Mouse (Mus musculus) small intestine, adult 2 months (tissue): ENCODE results near the gene Agbl2. TPM values are rescaled to one million over a fixed set of nuclear protein-coding genes. Genes with fewer than 3 reads are reported as not detected.
A peak's percentile ranks its signal among the peaks of the same experiment; 100 is the strongest.

ENCODE experiments used
- H3K27ac ChIP-seq: fragments of 200-500 bp; 2 replicates; pipeline ENCODE4 v1.5.1; 2012; ENCODE audit warnings: low read depth, low read length, control low read depth, inconsistent platforms; ENCODE audit not compliant: insufficient read depth
- H3K27me3 ChIP-seq: fragments of 200-500 bp; 2 replicates; pipeline ENCODE4 v1.6.1; 2012; ENCODE audit warnings: mild to moderate bottlenecking, moderate library complexity, low read length, inconsistent platforms; ENCODE audit not compliant: control insufficient read depth, insufficient read depth
- H3K36me3 ChIP-seq: fragments of 200-500 bp; 2 replicates; pipeline ENCODE4 v1.6.1; 2012; ENCODE audit warnings: mild to moderate bottlenecking, low read length, control low read depth, inconsistent platforms; ENCODE audit not compliant: control insufficient read depth, insufficient read depth
- H3K4me1 ChIP-seq: fragments of 200-500 bp; 2 replicates; pipeline ENCODE4 v1.6.1; 2012; ENCODE audit warnings: low read length, inconsistent platforms, mixed read lengths; ENCODE audit not compliant: control insufficient read depth, insufficient read depth, insufficient read length
- H3K4me3 ChIP-seq: fragments of 200-500 bp; 2 replicates; pipeline ENCODE4 v1.5.1; 2012; ENCODE audit warnings: low read depth, mild to moderate bottlenecking, control low read depth, inconsistent platforms, low read length, moderate library complexity
- CTCF ChIP-seq: fragments of 200-500 bp; IDR thresholded peaks from 2 replicates; pipeline ENCODE4 v1.5.1; 2012; ENCODE audit warnings: low read depth, mild to moderate bottlenecking, control low read depth, inconsistent platforms, low read length, moderate library complexity, mixed read lengths; ENCODE audit not compliant: insufficient replicate concordance, insufficient read length; ENCODE audit errors: extremely low read depth
- POLR2A ChIP-seq: fragments of 200-500 bp; IDR thresholded peaks from 2 replicates; pipeline ENCODE4 v1.6.1; 2012; ENCODE audit warnings: low read depth, mild to moderate bottlenecking, control low read depth, inconsistent platforms, low read length, moderate library complexity
- WGBS: fragments of 180-500 bp; shearing (Covaris S2); methylation state at CpG from one replicate; pipeline ENCODE4 v1.1.7; 2018; 5-methylcytosine and 5-hydroxymethylcytosine counted together
- polyA plus RNA-seq: library from polyadenylated mRNA; depleted of rRNA; stranded (reverse); fragments of >200 nt; gene quantifications from 2 replicates; pipeline ENCODE4 v1.2.3, GENCODE M21; 2012

Agbl2 gene
- polyA plus RNA-seq, 1 experiment: 0.22 TPM

- TF ChIP-seq CTCF (no peak), POLR2A (no peak)
- Histone ChIP-seq H3K27ac (no peak overlapping the region), H3K4me1 (peaks cover 6% of the 10 kb centered on the region; the same call in 1 of the 2 replicates), H3K36me3 (no peaks in the 10 kb centered on the region), H3K27me3 (no peaks in the 10 kb centered on the region), H3K4me3 (no peak overlapping the region)
- WGBS: 21% methylated on average over 7 of the region's 7 CpGs
Observed at GRCm38 (mm10) chr2:90828739-90829138, 46.2 kb downstream of the Agbl2 start.

DNA sequence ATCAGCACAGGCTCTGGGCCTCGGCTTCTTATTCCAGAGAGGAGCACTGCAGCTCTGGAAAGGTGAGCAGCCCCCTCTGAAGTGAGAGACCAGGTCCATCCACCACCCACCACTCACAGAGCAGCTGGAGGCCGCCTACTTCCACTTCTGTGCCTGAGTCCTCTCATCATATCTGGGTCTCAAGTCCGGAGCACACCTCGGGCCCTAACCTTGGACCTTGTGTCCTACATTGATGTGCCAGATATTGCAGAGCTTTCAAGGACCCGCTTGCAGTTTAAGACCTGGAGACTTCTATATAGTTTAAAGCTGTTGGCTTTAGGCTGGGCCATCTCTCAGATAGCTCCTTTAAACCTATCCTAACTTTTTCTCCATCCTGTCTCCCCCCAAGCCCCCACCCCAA, 51.0 kb downstream of the Agbl2 start:
- no peaks in the 10 kb centered on the region for H3K36me3 ChIP-seq
- H3K4me1 ChIP-seq: peaks cover 8% of the 10 kb centered on the region; the same call in 1 of the 2 replicates
- H3K4me3 ChIP-seq: no peak overlapping the region
- WGBS: 43% methylated on average over 5 of the region's 5 CpGs
- TF ChIP-seq POLR2A (no peak), CTCF (no peak)
- peak overlapping the region; percentile 58 for H3K27ac ChIP-seq
- H3K27me3 ChIP-seq: no peaks in the 10 kb centered on the region

DNA sequence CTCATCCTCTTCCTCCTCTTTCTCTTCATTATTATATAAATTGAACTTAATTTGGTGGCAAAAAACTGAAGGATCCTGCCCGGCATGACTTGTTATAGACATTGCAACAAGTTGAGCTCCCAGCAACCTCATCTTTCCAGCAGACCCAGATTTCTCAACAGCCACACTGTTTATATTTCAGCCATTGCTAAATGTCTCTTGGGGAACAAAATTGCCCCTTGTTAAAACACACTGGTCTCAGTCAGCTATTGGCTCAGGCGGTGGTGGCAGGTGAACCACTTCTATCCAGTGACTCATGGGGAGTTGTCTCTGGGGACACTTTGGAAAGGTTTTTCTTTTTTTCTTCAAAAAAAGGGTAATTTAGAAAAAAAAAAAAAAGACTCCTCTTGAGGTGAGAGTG, 56.1 kb downstream of the Agbl2 start:
- Histone ChIP-seq H3K4me1 (peaks cover 4% of the 10 kb centered on the region; the same call in 1 of the 2 replicates), H3K4me3 (no peak overlapping the region), H3K36me3 (no peaks in the 10 kb centered on the region), H3K27ac (no peak overlapping the region), H3K27me3 (no peaks in the 10 kb centered on the region)
- WGBS: 87% methylated on average over 2 of the region's 2 CpGs
- TF ChIP-seq POLR2A (no peak), CTCF (no peak)

GRCm38 (mm10) chr2:90843666-90844065, 61.1 kb downstream of the Agbl2 start:
- 86% methylated on average over 1 of the region's 1 CpGs for WGBS
- H3K27ac ChIP-seq: no peak overlapping the region
- peaks cover 8% of the 10 kb centered on the region for H3K4me1 ChIP-seq
- H3K4me3 ChIP-seq: no peak overlapping the region
- H3K36me3 ChIP-seq: no peaks in the 10 kb centered on the region
- no peaks in the 10 kb centered on the region for H3K27me3 ChIP-seq
- TF ChIP-seq CTCF: no peak
- no peak for TF ChIP-seq POLR2A

GRCm38 (mm10) chr2:90844262-90844661, 61.7 kb downstream of the Agbl2 start:
- WGBS: 53% methylated on average over 5 of the region's 5 CpGs
- Histone ChIP-seq H3K4me1 (peaks cover 8% of the 10 kb centered on the region), H3K36me3 (0 out of 2 replicates have a peak, but pooled peaks cover under 1% of the 10 kb centered on the region), H3K4me3 (no peak overlapping the region), H3K27me3 (no peaks in the 10 kb centered on the region), H3K27ac (peak overlapping the region; percentile 86; the same call in 1 of the 2 replicates)
- no peak for TF ChIP-seq POLR2A
- no peak for TF ChIP-seq CTCF

GRCm38 (mm10) chr2:90845234-90845633, 62.7 kb downstream of the Agbl2 start:
- peak overlapping the region; percentile 94 for H3K27ac ChIP-seq

DNA sequence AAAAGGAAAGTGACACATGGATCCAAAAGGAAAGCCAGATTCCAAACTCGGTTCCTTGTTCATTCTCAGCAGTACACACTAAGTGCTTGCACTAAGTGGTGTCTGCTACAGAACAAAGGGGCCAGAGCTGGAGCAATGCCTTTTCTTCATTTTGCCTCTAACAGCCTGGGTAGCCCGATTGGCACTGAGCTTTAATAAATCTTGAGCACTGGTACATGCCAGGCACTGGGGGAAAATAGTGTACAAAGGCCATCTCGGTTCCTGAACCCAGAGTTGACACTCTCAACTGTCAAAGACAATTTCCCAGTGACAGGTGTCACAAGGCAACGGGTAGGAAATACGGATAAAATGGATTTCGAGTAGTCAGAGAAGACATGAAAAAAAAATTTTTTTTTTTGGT, 63.6 kb downstream of the Agbl2 start:
- TF ChIP-seq CTCF (no peak), POLR2A (no peak)
- WGBS: 27% methylated on average over 6 of the region's 6 CpGs
- H3K27ac ChIP-seq: peak overlapping the region; percentile 98
- peaks cover 15% of the 10 kb centered on the region for H3K4me1 ChIP-seq
- H3K27me3 ChIP-seq: no peaks in the 10 kb centered on the region
- peaks cover 15% of the 10 kb centered on the region for H3K36me3 ChIP-seq
- no peak overlapping the region for H3K4me3 ChIP-seq

More at GRCm38 (mm10) chr2:90845234-90845633, 62.7 kb downstream of the Agbl2 start:
- H3K27me3 ChIP-seq: no peaks in the 10 kb centered on the region
- TF ChIP-seq CTCF (no peak), POLR2A (no peak)
- peaks cover 5% of the 10 kb centered on the region for H3K36me3 ChIP-seq
- 35% methylated on average over 5 of the region's 5 CpGs for WGBS
- peaks cover 11% of the 10 kb centered on the region for H3K4me1 ChIP-seq
- H3K4me3 ChIP-seq: no peak overlapping the region
